Mouse (Mus musculus) C2C12 (cell line): ENCODE measurements around the gene Frmd6.

Experiments
- CTCF ChIP-seq: IDR thresholded peaks from one replicate; pipeline ENCODE4 v1.5.1; 2011; ENCODE audit not compliant: control insufficient read depth, insufficient read depth, insufficient read length
- FOSL1 ChIP-seq: IDR thresholded peaks from one replicate; pipeline ENCODE4 v1.8.0; 2011; ENCODE audit warnings: mild to moderate bottlenecking, low read length; ENCODE audit not compliant: poor library complexity, insufficient read depth, severe bottlenecking
- MAX ChIP-seq: IDR thresholded peaks from one replicate; pipeline ENCODE4 v1.6.1; 2011; ENCODE audit warnings: mild to moderate bottlenecking, control low read depth
- MYOG ChIP-seq: IDR thresholded peaks from one replicate; pipeline ENCODE4 v1.6.1; 2011; ENCODE audit not compliant: control insufficient read depth, insufficient read length; ENCODE audit errors: extremely low read depth
- USF1 ChIP-seq: IDR thresholded peaks from one replicate; pipeline ENCODE4 v1.6.1; 2011; ENCODE audit warnings: low read depth, mild to moderate bottlenecking, control low read depth, moderate library complexity

DNA sequence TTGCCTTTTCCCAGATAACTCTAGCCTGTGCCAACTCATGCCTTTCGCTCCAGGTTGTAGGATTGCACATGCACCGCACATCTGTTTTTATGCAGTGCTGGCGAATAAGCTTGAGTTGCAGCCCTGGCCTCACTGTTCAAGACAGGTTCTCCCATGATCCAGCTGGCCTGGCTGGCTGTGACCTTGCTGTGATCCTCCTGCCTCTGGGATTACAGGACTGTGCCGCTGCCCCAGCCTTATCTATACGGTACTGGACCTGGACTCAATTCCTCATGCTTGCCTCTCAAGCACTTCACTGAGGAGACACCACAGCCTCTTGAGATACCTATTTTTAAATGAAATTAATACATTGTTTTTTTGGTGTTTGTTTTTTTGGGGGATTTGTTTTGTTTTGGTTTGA lies 118.9 kb downstream of the Frmd6 start:
- TF ChIP-seq CTCF (no peak), USF1 (no peak), MAX (no peak), MYOG (no peak), FOSL1 (no peak)
